Mouse (Mus musculus): ENCODE results near the gene Mbtd1.

GRCm38 (mm10) chr11:93985265-93985664, 99.6 kb downstream of the Mbtd1 start:
- TF ChIP-seq CTCF (IDR thresholded peaks at IDR 0.05; ENCODE audit: borderline replicate concordance, insufficient read depth, low read length) = no peak
- TF ChIP-seq POLR2A (IDR thresholded peaks at IDR 0.05; ENCODE audit: low read depth, low read length) = no peak
